In genomic region chr7:101870629-101871028, GRCm38 (mm10) we compare ENCODE assay signal across 11 mouse cellular contexts. TPM values are rescaled to one million over a fixed set of nuclear protein-coding genes. Genes with fewer than 3 reads are reported as not detected.
DNase-seq lines count a peak whose midpoint lies in the region; ATAC-seq and TF ChIP-seq lines count a peak whose summit lies in the region.
"Had no signal": no experiment of that assay in that cellular context is flagged by ENCODE, and none has a peak within 500 bp of the region (broad histone marks: within the 10 kb centered on the region; RNA-seq: fewer than 3 reads in every experiment).

Gene Folr1 (minus strand): TSS chr7:101870788.

- H3K27ac ChIP-seq in forebrain, embryonic 11.5 days (ENCODE audit: low read depth, low read length): no peak within 1 kb of the TSS
- no peak within 1 kb of the TSS for H3K27ac ChIP-seq in forebrain, embryonic 13.5 days
- H3K27ac ChIP-seq in stomach, embryonic 15.5 days: no peak within 1 kb of the TSS
- H3K27ac ChIP-seq in stomach, postnatal 0 days (replicated peaks): no peak within 1 kb of the TSS
- peak within 1 kb of the TSS; percentile 45 for H3K27ac ChIP-seq in kidney, embryonic 15.5 days

- H3K36me3 ChIP-seq in forebrain, embryonic 11.5 days (ENCODE audit: control insufficient read depth, insufficient read depth, low read length): no peaks in the 10 kb centered on the region
- no peaks in the 10 kb centered on the region for H3K36me3 ChIP-seq in forebrain, embryonic 13.5 days (ENCODE audit: poor library complexity, severe bottlenecking)
- H3K36me3 ChIP-seq in stomach, embryonic 15.5 days: no peaks in the 10 kb centered on the region
- H3K36me3 ChIP-seq in stomach, postnatal 0 days (ENCODE audit: control insufficient read depth, insufficient read depth, low read length): no peaks in the 10 kb centered on the region
- H3K36me3 ChIP-seq in kidney, embryonic 15.5 days: no peaks in the 10 kb centered on the region

- no peak for TF ChIP-seq CTCF in stomach, postnatal 0 days (IDR thresholded peaks at IDR 0.05; ENCODE audit: low read depth)

- no peak within 1 kb of the TSS for H3K9ac ChIP-seq in forebrain, embryonic 11.5 days (ENCODE audit: low read length)
- H3K9ac ChIP-seq in forebrain, embryonic 13.5 days: no peak within 1 kb of the TSS
- H3K9ac ChIP-seq in stomach, embryonic 15.5 days: no peak within 1 kb of the TSS
- no peak within 1 kb of the TSS for H3K9ac ChIP-seq in stomach, postnatal 0 days (ENCODE audit: low read length)
- no peak within 1 kb of the TSS for H3K9ac ChIP-seq in kidney, embryonic 15.5 days

- no peak for ATAC-seq in forebrain, embryonic 11.5 days (replicated peaks; ENCODE audit: low FRiP score)
- ATAC-seq in forebrain, embryonic 13.5 days: no peak
- ATAC-seq in stomach, embryonic 15.5 days (ENCODE audit: insufficient read depth, low FRiP score, low read depth): no peak
- ATAC-seq in stomach, postnatal 0 days (ENCODE audit: low FRiP score, low TSS enrichment): no peak
- ATAC-seq in kidney, embryonic 15.5 days (replicated peaks; ENCODE audit: low FRiP score): peak; percentile 74

- H3K4me2 ChIP-seq in forebrain, embryonic 11.5 days (ENCODE audit: low read depth, low read length, severe bottlenecking): no peak within 1 kb of the TSS
- H3K4me2 ChIP-seq in forebrain, embryonic 13.5 days: no peak within 1 kb of the TSS
- H3K4me2 ChIP-seq in stomach, embryonic 15.5 days: no peak within 1 kb of the TSS
- no peak within 1 kb of the TSS for H3K4me2 ChIP-seq in stomach, postnatal 0 days (replicated peaks; ENCODE audit: low read depth)
- peak within 1 kb of the TSS; percentile 43 for H3K4me2 ChIP-seq in kidney, embryonic 15.5 days

- H3K4me3 ChIP-seq in forebrain, embryonic 11.5 days (ENCODE audit: low read depth, low read length): no peak within 1 kb of the TSS
- no peak within 1 kb of the TSS for H3K4me3 ChIP-seq in forebrain, embryonic 13.5 days
- H3K4me3 ChIP-seq in stomach, embryonic 15.5 days (replicated peaks): no peak within 1 kb of the TSS
- no peak within 1 kb of the TSS for H3K4me3 ChIP-seq in stomach, postnatal 0 days (ENCODE audit: low read depth, low read length)
- H3K4me3 ChIP-seq in kidney, embryonic 15.5 days (replicated peaks): peak within 1 kb of the TSS; percentile 23

- TF ChIP-seq EP300 in stomach, postnatal 0 days (optimal IDR thresholded peaks at IDR 0.05): no peak

- no peaks in the 10 kb centered on the region for H3K4me1 ChIP-seq in forebrain, embryonic 11.5 days (replicated peaks; ENCODE audit: control insufficient read depth, insufficient read depth, low read length)
- H3K4me1 ChIP-seq in forebrain, embryonic 13.5 days: 0 out of 2 replicates have a peak, but pooled peaks cover 2% of the 10 kb centered on the region
- no peaks in the 10 kb centered on the region for H3K4me1 ChIP-seq in stomach, embryonic 15.5 days
- H3K4me1 ChIP-seq in stomach, postnatal 0 days (replicated peaks; ENCODE audit: control insufficient read depth, insufficient read depth): no peaks in the 10 kb centered on the region
- H3K4me1 ChIP-seq in kidney, embryonic 15.5 days: peaks cover 21% of the 10 kb centered on the region

- no peaks in the 10 kb centered on the region for H3K27me3 ChIP-seq in forebrain, embryonic 11.5 days (ENCODE audit: control insufficient read depth, insufficient read depth, low read length)
- H3K27me3 ChIP-seq in forebrain, embryonic 13.5 days: no peaks in the 10 kb centered on the region
- H3K27me3 ChIP-seq in stomach, embryonic 15.5 days (replicated peaks): no peaks in the 10 kb centered on the region
- no peaks in the 10 kb centered on the region for H3K27me3 ChIP-seq in stomach, postnatal 0 days (ENCODE audit: control insufficient read depth, insufficient read depth, low read length)
- no peaks in the 10 kb centered on the region for H3K27me3 ChIP-seq in kidney, embryonic 15.5 days

- no peaks in the 10 kb centered on the region for H3K9me3 ChIP-seq in forebrain, embryonic 11.5 days (ENCODE audit: control insufficient read depth, low read length)
- no peaks in the 10 kb centered on the region for H3K9me3 ChIP-seq in forebrain, embryonic 13.5 days (replicated peaks)
- H3K9me3 ChIP-seq in stomach, embryonic 15.5 days: no peaks in the 10 kb centered on the region
- H3K9me3 ChIP-seq in stomach, postnatal 0 days (ENCODE audit: control insufficient read depth, low read length): no peaks in the 10 kb centered on the region
- H3K9me3 ChIP-seq in kidney, embryonic 15.5 days (replicated peaks): no peaks in the 10 kb centered on the region

- no peak for DNase-seq in forebrain, embryonic 11.5 days (ENCODE audit: low spot score)
- DNase-seq in stomach, postnatal 0 days (ENCODE audit: low spot score): no peak
- no peak for DNase-seq in adrenal gland, adult 18-20 months (ENCODE audit: low spot score in 2 of 2)
- no peak for DNase-seq in adrenal gland, adult (ENCODE audit: inconsistent age in 2 of 2, low spot score in 1 of 2)
- no peak for DNase-seq in spleen, postnatal 10 days (ENCODE audit: low spot score in 2 of 2)
- DNase-seq: lung, postnatal 10 days; spleen, adult 18-20 months had no signal

- 85% methylated on average over 2 of the region's 2 CpGs for WGBS in forebrain, embryonic 11.5 days
- 77% methylated on average over 2 of the region's 2 CpGs for WGBS in forebrain, embryonic 13.5 days
- 64% methylated on average over 2 of the region's 2 CpGs for WGBS in stomach, embryonic 15.5 days
- 54% methylated on average over 2 of the region's 2 CpGs for WGBS in stomach, postnatal 0 days
- WGBS in kidney, embryonic 15.5 days: 40% methylated on average over 2 of the region's 2 CpGs

RNA-seq across cellular contexts. Expression of gene Folr1, which starts in this region (rescaled TPM):
- 10.5 and 11.4 TPM in 2 replicates for polyA plus RNA-seq in forebrain, embryonic 11.5 days (2014; fragmentation: Nextera tagmentation; extraction: Ambion mirVana)
- polyA plus RNA-seq in forebrain, embryonic 13.5 days (2015; fragmentation: Nextera tagmentation; extraction: Ambion mirVana): 8.6 and 20.1 TPM in 2 replicates
- polyA plus RNA-seq in stomach, embryonic 15.5 days (2015; fragmentation: Nextera tagmentation; extraction: Ambion mirVana): 18.5 and 22.7 TPM in 2 replicates
- 3.2 and 4.0 TPM in 2 replicates for polyA plus RNA-seq in stomach, postnatal 0 days (2015; fragmentation: Nextera tagmentation; extraction: Ambion mirVana)
- polyA plus RNA-seq in kidney, embryonic 15.5 days (2015; fragmentation: Nextera tagmentation; extraction: Ambion mirVana): 51.0 and 63.0 TPM in 2 replicates
- 1 to 10 TPM in 1 of 2 experiments, not detected in 1; 5.0 TPM for total RNA-seq in adrenal gland, adult 18-20 months (2021)
- total RNA-seq: common myeloid progenitor, adult 5-6 weeks had no signal
